Mouse (Mus musculus): ENCODE data around the gene Metap2.
"Not testable (repeated sequence)": the region's sequence is repeated elsewhere in the genome, so short reads cannot be mapped to it uniquely, and the experiment has no call there.

The Metap2 gene

DNA sequence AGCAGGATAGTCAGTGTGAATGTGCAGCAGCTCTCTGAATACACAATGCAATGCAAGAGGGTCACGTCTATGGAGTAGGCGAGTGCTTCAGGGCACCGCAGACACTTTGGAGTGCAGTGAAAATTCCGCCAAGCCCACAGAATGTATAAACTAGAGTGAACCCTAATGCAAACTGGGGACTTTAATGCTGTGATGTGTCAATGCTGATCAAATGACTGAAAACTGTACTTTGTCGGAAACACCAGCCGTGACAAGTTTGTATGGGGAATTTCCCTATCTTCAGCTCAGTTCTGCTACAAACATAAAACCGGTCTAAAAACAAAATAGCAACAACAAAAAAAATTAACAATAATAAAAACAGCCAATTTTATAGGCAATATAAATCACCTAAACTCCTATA, 28.5 kb downstream of the Metap2 start:
- DNase-seq (ENCODE audit: low read depth in 1 of 2, low spot score in 2 of 2), result no peak

DNA sequence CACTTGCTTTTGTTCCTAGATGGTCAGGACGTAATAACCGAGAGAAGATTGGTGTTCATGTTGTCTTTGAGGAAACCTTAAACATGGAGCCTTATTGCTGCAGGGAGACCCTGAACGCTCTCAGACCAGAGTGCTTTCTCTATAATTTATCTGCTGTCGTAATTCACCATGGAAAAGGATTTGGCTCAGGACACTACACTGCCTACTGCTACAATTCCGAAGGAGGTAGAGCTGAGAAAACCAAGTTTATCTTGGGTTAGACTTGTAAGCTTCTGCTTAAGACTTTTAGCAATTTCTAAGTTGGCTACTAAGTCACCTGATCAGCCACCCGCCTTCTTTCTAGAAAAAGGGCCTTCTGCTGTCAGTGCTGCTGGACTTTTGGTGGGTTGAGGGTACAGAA, 40.8 kb downstream of the Metap2 start:
- no peak for DNase-seq (ENCODE audit: low read depth in 1 of 2, low spot score in 2 of 2)

DNA sequence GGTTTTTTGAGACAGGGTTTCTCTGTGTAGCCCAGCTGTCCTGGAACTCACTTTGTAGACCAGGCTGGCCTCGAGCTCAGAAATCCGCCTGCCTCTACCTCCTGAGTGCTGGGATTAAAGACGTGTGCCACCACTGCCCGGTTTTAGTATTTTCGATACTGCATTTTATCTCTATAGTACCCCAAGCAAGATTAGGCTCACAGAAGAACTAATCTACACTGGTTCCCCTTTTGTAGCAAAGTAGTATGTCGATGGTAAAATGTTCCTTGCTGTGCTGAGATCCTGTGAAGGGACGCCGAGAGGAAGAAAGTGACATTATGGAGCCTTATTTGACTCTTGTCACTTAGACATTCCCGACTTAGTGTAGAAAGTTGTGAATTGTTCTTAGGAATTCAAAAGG, 41.8 kb downstream of the Metap2 start:
- DNase-seq (ENCODE audit: low read depth in 1 of 2, low spot score in 2 of 2), result no peak

DNA sequence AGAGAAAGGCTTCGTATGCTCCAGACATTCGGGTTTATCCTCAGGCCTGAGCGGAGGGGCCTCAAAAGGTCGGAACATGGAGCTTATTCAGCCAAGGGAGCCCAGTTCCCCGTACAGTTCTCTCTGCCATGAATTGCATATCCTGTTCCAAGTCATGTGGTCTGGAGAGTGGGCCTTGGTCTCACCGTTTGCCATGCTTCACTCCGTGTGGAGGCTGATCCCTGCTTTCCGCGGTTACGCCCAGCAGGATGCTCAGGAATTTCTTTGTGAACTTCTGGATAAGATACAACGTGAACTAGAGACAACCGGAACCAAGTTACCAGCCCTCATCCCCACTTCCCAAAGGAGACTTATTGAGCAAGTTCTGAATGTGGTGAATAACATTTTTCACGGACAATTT, 50.2 kb downstream of the Metap2 start:
- no peak for DNase-seq (ENCODE audit: low read depth in 1 of 2, low spot score in 2 of 2)

DNA sequence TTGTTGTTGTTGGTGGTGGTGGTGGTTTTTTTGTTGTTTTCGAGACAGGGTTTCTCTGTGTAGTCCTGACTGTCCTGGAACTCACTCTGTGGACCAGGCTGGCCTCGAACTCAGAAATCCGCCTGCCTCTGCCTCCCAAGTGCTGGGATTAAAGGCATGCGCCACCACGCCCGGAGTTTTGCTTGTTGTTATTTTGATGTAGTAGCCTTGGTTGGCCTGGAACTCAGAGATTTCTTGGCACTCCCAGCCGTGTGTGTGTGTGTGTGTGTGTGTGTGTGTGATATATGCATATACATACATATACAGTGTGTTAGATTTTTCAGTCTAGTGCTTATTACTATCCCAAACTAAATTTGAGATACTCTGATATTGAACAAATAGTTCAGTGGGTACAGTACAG, 61.8 kb downstream of the Metap2 start:
- DNase-seq (ENCODE audit: low read depth in 1 of 2, low spot score in 2 of 2), result not testable (repeated sequence)

DNA sequence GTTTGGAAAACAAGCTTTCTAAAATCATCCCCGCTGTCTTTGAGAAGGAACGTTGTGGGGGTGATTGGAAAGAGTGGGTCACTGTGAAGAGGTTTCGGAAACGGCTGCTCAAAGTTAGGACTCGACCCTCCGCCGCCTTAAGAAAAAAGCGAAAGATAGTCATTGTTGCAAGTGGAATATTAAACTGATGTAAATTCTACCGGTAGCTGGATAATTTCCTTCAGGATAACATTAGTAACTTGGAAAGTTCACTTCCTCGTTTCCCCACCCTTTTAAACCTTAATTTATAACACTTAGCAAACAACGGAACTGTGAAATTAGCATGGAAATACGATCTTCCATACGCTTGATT, 62.5 kb downstream of the Metap2 start:
- DNase-seq (ENCODE audit: low read depth in 1 of 2, low spot score in 2 of 2), result no peak

DNA sequence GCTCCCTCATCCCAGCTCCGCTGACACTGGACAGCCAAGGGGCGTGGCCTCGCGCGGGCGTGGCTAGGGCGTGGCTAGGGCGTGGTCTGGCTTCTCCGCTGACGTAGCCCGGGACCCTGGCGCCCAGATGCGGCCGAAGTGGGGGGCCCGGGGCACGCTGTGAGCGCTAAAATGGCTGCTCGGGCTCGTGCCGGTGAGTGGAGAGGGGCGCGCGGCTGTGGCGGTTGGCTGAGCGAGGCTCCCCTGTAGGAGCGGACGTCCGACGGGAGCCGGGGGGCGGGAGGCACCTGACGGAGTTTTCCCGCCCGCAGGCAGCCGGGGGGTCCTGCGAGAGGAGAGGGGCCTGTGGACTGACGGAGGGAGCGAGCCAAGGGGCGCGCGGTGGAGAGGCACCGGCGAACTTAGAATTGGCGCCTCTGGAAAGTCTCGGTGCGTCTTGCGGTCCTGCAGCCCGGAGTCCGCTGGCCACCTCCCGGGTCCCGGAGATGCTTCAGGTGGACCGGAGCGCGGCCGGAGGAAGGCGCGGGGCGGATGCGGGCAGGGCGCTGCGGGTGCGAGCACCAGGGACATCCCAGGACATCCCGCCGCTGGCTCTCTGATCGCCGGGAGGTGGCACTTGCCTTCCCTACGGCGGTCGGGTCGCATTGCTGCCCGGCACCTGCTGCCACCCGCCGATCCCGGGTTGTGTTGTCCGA, 63.0 kb downstream of the Metap2 start:
- no peak for DNase-seq (ENCODE audit: low read depth in 1 of 2, low spot score in 2 of 2)

DNA sequence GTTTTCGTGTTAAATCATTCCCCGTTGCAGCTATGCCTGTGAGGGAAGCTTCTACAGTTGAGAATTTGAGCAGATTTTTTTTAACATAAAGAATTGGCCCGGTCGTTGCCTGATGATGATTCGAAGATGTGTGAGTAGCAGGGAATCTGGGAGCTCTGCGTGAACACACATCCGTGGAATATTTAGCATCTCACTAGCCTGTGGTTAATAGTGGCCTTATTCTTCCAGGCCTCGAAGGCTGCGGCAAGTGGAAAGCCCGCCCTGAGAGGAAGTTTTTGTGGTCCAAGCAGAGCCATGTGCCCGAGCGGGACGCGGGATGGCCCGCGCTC, 63.6 kb downstream of the Metap2 start:
- no peak for DNase-seq (ENCODE audit: low read depth in 1 of 2, low spot score in 2 of 2)

DNA sequence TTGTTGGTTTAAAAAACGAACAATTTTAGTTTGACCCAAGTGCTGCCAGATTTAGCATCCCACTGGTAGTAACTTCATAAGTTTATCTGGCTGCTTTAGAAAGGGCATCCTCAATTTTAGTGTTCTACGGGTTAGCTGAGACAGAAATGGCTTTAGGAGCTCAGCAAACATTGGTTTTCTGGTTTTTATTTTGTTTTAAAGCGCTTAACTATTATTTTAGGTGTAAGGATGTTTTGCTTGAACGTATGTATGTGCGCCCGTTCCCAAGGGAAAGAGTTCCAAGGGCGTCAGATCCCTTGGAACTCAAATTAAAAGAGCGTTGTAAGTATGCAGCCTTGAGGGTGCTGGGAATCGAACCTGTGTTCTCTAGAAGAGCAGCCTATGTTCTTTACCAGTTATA, 64.1 kb downstream of the Metap2 start:
- DNase-seq (ENCODE audit: low read depth in 1 of 2, low spot score in 2 of 2), result no peak

DNA sequence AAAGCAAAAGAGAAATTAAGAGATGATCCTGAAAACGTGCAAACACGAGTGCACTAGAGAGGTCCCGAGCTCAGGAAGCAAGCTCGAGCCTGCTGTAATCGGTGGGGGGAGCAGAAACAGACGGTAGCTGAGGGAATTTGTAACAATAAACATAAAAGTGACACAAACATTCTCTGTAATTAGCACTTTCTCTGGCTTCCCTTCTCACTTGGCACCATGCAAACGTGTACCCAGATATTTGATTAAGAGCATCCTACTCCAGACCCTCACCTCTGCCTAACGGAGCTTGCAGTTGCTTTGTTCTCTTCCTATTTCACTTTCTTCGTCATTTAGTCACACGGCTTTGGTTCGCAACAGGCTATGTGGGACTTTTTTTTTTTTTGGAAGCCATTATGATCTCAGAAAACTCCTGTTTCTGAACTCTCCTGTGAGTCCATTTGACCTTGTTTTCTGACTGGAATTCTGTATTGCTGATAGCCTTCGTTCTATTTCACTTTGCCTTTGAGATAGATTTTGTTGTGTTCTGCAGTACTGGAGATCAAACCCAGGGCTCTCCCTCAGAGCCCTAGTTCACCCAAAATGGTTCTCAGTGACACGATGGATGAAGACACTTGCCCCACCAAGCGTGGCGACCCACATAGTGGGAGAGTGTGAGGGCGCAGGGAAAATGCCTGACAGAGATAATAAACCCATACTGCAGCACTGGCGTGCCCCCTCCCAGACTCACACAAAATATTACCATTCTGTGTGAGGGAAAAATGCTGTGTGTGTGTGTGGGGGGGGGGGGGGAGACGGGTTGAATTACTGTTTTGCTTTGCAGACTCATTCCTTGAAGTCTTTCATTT, 64.9 kb downstream of the Metap2 start:
- DNase-seq (ENCODE audit: low read depth in 1 of 2, low spot score in 2 of 2), result no peak

DNA sequence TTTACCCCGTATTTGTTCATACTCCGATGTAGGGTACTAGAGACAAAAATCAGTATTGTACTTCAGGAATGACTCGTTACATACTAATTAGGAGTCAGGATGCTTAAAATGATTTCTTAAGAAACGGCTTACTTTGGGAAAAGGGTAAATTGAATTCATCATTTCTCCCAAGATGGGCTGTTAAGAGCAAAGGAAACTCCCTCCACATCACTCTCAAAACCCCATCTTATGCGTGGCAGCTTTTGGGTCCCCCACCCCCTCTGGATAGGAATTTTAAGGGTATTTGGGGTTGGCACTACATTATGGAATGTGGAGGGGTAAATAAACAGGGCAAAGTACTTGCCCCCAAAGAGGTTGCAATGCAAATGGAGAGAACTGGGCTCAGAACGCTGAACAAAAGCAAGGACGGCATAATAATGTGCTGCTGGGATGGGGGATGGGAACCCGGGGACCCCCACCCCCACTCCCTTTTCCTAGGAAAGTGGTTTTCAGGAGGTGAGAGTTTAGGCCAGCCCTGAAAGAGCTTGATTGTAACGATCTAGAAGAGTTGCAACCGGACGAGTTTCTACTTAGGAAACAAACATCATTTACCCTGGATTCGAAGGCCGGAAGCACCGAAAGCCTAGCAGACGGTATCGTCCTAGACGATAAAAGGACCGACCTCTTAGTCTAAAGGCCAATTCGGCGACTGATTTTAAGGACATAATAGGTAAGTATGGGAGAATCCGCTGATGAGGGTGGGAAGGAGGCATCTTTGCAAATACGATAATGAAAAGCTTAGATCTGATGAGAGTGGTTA, 65.8 kb downstream of the Metap2 start, which contains the start of gene Usp44:
Usp44 (plus strand) TSS at position 625 of the 799 bp plus-strand sequence.
- no peak for DNase-seq (ENCODE audit: low read depth in 1 of 2, low spot score in 2 of 2)

DNA sequence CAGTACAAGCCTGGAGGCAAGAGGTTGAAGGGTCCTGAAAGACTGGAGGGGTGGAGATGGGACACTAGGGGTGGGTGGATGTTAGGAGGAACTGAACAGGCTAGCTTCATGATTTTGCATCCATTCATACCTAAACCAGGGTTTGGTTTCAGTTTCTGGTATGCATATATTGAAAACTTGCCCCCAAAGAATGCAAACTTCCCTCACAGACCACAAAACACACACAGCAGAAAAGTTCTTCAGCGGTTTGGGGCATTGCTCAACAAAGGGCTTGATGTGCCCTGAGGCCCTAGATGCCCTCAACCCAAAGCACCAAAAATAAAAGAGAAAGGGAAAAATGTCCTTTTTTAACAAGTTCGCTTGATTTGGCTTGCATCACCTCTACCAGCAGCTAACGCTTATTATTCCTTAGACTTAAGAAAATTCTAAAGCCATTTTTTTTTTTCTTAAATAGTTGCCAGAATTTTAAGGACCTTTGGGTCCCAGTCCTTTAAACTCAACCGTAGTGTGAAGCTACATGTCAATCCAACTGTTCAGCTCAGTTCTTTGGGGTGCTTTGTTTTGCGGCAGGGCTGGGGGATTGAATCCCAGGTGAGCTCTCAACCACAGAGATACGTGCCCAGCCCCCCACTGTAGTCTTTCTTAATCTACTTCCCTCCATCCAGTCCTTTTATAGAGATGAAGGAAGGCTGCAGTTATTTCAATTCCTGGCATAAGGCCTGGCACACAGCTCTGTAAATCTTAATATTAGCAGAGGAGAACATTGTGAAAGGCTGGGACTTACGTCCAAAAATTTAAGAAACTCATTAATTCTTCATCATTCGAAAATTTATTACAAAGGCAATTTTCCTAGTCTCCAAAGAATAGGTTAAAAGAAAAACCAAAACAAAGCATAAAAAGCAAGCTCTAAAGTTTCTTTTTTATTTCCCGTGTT, 66.7 kb downstream of the Metap2 start:
- DNase-seq (ENCODE audit: low read depth in 1 of 2, low spot score in 2 of 2), result no peak

DNA sequence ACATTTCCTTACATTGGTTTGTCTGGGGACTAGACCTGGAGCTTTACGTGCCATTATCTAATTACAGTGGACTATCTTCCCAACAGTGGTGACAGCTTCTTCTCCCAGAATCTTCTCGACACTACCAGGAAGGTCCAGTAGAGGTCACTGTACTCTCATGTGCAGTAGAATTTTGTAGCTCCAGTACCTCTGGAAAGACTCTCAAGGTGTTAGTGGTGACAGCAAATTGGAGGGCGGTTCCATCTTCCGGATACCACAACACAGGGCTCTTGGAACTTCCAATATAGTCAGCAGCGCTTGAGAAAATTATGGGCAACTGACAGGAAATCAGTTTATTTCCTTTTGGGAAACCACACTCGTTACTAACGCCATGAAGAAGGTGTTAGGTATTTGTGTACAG, 78.2 kb downstream of the Metap2 start:
- DNase-seq (ENCODE audit: low read depth in 1 of 2, low spot score in 2 of 2), result no peak

DNA sequence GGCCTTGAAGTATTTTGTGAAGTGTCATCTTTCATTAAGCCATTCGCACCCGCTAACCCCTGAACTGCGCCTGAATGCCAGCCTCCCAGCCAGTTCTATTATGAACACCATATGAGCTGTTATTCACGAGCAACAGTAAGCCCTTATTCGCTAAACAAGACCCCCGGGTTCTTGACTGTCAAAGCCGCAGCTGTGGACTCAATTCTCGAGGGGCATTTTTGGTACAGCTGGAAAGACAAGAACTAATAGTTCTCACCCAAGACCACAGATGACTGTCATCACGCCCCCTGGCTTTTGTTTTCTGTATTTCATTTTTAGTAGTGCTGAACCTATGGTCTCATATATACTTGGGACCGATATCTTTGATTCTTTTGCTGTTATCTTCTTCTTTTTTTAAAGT, 83.1 kb downstream of the Metap2 start:
- no peak for DNase-seq (ENCODE audit: low read depth in 1 of 2, low spot score in 2 of 2)

DNA sequence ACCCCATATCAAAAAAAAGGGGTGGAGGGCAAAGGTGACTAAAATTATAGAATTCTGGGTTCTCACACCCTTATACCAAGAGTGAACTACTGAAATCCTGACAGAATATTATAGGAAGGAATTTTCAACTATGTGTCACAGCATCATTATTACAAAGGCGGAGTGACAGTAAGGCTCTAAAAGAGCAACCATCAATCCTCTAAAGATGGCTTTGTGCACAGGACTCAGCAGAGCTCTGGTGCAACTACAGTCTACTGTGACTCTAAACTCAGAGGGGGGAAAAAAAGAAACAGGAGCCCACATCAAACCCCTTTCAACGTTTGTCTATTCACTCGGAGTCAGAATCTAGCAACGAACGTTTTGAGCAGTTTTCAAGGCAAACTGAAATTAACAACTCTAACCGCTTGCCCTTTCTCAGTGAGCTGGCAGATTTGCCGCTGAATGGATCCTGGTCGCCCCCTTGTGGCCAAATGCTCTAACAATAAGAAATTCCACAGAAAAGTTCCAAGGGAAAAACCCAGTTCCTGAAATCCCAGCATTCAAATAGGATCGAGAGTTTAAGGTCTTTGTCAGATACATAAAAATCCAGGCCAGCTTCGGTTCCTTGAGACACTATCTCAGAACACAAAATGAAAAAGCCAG, 84.0 kb downstream of the Metap2 start:
- no peak for DNase-seq (ENCODE audit: low read depth in 1 of 2, low spot score in 2 of 2)

DNA sequence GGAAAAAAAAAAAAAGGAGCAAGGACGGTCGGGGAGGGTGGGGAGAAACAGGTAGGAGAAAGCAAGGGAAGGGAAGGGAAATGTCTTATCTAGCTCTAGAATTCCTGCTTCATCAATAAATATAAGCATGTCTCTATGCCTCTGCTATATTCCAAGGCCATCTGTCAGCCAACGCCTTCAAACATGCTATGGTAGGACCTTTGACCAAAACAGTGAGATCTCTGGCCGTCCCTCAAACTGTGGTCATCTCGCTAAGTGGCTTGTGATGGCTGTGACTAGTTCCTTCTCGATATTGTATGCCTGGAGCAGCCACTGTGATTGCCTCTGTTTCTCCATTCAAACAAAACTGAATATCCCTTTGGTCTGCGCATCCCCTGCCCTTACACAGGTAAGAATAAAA, 84.8 kb downstream of the Metap2 start:
- DNase-seq (ENCODE audit: low read depth in 1 of 2, low spot score in 2 of 2), result no peak

DNA sequence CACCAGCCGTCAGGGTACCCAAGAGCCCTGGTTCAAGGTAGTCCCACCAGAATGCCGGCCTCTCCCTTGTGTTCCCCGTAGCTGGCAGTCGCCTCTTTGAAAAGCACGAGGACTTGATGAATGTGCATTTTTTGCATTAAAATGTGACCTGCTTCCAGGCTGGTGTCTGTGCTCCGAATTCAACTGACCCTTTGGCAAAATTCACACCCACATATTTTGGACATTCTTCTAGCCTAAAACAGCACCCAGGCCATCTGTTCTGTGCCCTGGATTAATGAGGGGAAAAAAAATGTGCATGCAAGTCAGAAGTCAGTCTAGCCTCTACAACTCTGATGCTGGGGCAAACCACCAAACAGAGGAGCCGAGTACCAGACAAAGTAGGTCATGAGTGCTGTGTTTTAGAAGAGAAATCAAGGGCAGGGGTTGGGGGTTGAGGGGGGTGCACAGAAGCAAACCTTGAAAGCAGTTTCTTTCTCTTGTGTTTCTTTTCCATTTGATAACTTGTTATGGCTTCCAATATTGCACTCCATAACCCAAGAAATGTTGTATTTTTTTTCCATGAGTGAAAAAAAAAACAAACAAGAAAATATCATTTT, 86.2 kb downstream of the Metap2 start:
- no peak for DNase-seq (ENCODE audit: low read depth in 1 of 2, low spot score in 2 of 2)

DNA sequence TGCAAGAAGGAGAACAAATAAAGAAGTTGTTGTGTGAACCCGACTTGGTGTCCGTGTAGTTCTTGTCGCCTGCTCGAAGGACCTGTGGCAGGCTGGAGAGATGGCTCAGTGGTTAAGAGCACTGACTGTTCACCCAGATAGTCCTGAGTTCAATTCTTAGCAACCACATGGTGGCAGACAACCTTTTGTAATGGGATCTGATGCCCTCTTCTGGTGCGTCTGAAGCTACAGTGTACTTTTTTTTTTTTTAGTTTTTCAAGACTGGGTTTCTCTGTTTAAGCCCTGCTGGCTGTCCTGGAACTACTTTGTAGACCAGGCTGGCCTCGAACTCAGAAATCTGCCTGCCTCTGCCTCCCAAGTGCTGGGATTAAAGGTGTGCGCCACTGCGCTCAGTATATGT, 87.5 kb downstream of the Metap2 start:
- DNase-seq (ENCODE audit: low read depth in 1 of 2, low spot score in 2 of 2), result not testable (repeated sequence)

Data from monocyte, adult 2 months (primary cell).